Mouse (Mus musculus) hematopoietic stem cell, adult 5-6 weeks (primary cell): Measurements from ENCODE around the gene Il1rap. TPM values are rescaled to one million over a fixed set of nuclear protein-coding genes. Genes with fewer than 3 reads are reported as not detected.
A peak's percentile ranks its signal among the peaks of the same experiment; 100 is the strongest.

Experiments used
- ATAC-seq, 2 experiments: fragments of 125-278 bp in 1 of 2; replicated peaks in 1 of 2; 2 replicates each; pipeline ENCODE4 v1.8.0; 2016 to 2017; ENCODE audit warnings: inconsistent platforms in 2 of 2, mild to moderate bottlenecking in 2 of 2, moderate number of reproducible peaks in 2 of 2, low read depth in 1 of 2, moderate TSS enrichment in 1 of 2; ENCODE audit not compliant: low FRiP score in 2 of 2, poor library complexity in 2 of 2, severe bottlenecking in 2 of 2, insufficient read depth in 1 of 2, low TSS enrichment in 1 of 2
- total RNA-seq: library from RNA; stranded (forward); fragments of 172-1452, 232-1000 nt; gene quantifications from 2 replicates; pipeline ENCODE4 v1.2.3, GENCODE M21; 2017

The Il1rap gene
- total RNA-seq, 1 experiment from 2014 or later = 14.4 TPM

DNA sequence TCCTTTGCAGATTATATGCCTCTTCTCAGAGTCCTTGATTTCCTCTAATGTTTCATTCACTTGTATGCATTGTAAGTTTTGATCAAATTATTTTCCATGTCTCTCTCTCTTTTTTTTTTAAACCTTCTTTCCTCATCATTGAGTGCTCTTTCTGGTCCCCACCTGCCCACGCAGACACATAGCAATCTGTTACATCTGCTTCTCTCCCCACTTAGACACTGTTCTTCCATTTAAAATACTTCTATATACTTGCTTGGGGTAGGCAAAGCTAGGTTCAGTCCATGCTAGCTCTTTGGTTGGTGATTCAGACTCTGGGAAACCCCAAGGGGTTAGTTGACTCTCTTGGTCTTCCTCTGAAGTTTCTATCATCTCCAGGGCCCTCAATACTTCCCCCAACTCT lies 20.0 kb downstream of the Il1rap start:
- ATAC-seq = no peak

GRCm38 (mm10) chr16:26604621-26605020 lies 23.1 kb downstream of the Il1rap start:
- ATAC-seq = no peak

DNA sequence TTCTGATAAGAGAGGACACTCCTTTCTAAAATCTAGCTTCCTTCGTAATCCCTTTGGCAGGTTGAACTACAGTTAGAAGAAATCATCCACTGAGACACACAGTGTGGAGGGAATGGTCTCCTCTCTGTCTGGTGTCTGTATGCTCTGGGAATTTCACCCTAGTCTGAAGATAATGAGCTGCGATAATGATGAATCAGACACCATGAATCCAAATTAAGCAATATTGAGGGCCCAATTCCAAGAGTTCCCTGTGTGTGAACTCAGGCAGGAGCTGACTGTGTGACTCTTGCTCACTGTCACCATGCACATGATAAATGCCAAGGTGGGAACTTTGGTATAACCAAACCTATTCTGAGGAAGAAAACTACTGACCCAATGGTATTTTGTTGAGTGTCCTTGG lies 26.5 kb downstream of the Il1rap start:
- ATAC-seq = no peak

- ATAC-seq = no peak
These were observed 29.0 kb downstream of the Il1rap start for GRCm38 (mm10) chr16:26610508-26610907.

- no peak for ATAC-seq
These were observed 31.2 kb downstream of the Il1rap start for GRCm38 (mm10) chr16:26612499-26613220.

DNA sequence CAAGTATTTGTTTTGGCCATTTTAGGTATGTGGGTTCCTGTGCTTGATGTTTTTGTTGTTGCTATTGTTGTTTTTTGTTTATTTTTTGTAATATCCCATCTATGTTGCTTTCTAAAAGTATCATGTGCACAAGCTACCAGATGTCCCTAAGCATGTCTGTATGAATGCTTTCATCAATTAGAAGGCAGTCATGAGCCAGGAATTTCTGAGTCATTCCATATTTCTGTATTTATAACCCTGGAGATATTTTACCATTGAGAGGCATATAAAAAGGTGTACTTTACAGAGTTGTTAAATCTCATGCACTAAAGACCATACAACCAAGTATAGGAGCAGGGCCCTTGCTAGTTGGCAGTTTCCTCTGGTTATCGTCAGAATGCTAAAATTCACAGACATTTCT lies 41.6 kb downstream of the Il1rap start:
- ATAC-seq = no peak

DNA sequence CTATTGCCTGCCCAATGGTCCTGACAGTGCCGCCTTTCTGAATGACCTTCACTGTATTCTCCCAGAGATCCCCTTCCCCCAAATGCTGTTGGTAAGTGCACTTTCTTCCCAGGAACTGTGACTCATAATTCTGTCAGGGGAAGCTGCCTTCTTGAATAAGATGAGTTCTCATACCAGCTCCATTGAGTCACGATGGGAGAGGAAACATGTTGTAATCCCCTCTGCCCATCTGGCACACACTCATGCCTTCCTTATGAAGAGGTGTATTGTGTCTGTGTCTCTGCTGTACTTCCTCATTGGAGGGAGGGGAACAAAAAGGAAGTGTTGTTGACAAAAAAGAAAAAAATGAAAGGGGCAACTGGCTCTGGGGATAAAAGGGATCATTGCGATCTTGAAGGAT lies 44.6 kb downstream of the Il1rap start:
- peak in 1 of 2 experiments; percentile 80; a peak in 1 of 4 replicates for ATAC-seq

GRCm38 (mm10) chr16:26634800-26635199 lies 53.3 kb downstream of the Il1rap start:
- ATAC-seq = no peak

- ATAC-seq = no peak
These were observed 61.6 kb downstream of the Il1rap start for GRCm38 (mm10) chr16:26643077-26643476.

GRCm38 (mm10) chr16:26646066-26646465 lies 64.6 kb downstream of the Il1rap start:
- no peak for ATAC-seq

DNA sequence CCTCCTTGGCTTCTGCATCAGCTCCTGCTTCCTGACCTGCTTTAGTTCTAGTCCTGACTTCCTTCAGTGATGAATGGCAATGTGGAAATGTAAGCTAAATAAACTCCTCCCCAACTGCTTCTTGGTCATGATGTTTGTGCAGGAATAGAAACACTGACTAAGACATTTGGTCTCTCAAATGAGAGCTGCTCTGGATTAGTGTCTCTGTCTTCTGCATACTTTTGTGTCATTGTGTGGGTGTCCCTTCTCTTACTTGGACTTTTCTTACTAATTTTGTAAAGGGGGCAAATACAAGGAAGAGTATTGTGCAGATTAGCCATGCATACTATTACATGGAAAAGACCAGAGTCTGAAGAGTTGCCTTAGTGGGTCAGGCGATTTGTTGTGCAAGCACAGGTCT lies 65.5 kb downstream of the Il1rap start:
- no peak for ATAC-seq

DNA sequence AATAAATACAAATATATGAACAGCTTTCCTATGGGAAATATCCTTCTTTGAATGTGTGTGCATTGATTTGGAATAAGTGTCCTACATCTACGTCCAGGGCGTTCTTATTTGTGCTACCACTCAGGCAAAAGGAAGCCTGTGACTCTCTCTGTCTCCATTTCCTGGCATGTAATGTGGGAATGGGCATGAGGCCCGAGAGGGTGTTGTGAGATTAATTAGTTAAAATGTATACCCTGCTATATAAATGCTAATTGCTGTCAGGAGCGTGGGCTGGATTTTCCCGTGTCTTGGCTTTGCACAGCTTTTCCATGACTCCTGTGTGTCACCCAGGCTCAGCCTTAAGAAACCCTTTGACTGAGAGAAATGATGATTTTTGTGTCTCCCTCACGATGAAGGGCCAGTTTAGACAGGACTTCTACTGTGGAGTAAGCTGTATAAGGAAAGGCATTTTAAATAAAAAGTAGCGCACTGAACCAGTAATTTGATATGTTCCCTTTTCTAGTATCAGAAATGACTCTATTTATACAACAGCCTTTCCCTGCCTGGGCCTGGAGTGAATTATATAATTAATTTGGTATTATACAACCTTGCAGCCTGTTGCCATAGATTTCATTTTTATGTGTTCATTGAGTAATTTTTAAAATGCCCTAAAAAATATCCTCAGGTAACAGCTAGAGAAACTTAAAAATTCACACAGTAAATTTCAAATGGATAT lies 81.4 kb downstream of the Il1rap start:
- no peak for ATAC-seq

- no peak for ATAC-seq
These were observed 84.9 kb downstream of the Il1rap start for GRCm38 (mm10) chr16:26666401-26666800.

DNA sequence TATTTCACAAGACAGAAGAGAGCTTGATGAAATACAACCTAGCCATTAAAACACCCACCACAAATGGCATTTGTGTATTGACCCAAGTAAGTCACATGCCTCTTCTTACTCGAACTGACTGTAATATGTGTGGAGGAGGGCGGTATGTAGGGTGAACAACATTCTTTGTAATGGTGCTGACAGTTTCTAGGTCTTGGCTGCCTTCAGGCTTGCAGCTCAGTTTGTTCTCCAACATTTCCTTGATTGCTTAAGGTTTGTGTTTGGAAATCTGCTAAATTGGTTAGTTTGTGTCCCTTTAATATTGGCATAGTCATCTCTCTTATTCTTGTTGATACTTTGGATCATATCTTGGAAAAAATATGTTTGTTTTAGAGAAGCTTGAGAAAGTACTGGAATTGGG lies 87.6 kb downstream of the Il1rap start:
- no peak for ATAC-seq

- peak in 1 of 2 experiments; percentile 32; a peak in 1 of 4 replicates for ATAC-seq
These were observed 98.9 kb downstream of the Il1rap start for GRCm38 (mm10) chr16:26680381-26680780.

DNA sequence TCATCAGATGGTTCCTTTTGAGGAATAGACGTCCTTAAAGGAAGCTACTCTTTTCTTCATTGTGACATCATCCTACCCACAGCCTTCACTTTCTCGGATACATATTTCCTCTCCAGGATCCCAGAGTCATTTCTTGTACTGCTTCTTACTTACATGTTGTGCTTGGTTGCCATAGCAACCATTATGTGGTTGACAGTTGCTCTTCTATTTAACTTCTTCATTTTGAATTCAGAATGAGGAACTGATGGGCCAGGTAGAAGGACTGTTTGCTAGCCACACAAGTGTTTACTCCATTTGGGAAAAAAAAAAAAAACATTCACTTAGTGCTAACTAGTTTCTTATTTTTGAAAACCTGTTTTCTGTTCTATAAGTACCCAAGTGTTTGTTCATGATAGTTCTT lies 108.3 kb downstream of the Il1rap start:
- peak; percentile 94 to 97 for ATAC-seq

DNA sequence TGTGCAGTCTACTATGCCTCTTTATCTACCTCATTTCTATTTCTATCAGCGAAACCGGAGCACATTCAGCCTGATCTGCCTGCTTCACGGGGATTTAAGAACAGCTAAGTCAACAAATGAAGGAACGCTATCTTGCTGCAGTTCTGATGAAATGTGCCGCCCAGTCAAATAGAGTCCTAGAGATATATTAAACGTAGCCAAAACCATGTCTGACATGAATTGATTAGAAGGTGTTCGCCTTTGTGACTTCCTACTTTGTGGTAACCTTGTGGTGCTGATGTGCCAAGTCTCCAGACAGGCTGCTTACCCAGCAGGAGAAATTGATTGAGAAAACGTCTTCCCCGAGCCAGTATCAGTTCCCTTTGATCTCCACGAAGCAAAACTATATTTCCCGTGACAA lies 109.8 kb downstream of the Il1rap start:
- peak; percentile 25 to 48 for ATAC-seq

- ATAC-seq = no peak
These were observed 116.6 kb downstream of the Il1rap start for GRCm38 (mm10) chr16:26698076-26698475.
